Mouse (Mus musculus): ENCODE results near the gene Inpp5a. TPM values are rescaled to one million over a fixed set of nuclear protein-coding genes. Genes with fewer than 3 reads are reported as not detected.

Inpp5a gene
- polyA plus RNA-seq, 1 experiment from 2014 or later, result 22.4 TPM

DNA sequence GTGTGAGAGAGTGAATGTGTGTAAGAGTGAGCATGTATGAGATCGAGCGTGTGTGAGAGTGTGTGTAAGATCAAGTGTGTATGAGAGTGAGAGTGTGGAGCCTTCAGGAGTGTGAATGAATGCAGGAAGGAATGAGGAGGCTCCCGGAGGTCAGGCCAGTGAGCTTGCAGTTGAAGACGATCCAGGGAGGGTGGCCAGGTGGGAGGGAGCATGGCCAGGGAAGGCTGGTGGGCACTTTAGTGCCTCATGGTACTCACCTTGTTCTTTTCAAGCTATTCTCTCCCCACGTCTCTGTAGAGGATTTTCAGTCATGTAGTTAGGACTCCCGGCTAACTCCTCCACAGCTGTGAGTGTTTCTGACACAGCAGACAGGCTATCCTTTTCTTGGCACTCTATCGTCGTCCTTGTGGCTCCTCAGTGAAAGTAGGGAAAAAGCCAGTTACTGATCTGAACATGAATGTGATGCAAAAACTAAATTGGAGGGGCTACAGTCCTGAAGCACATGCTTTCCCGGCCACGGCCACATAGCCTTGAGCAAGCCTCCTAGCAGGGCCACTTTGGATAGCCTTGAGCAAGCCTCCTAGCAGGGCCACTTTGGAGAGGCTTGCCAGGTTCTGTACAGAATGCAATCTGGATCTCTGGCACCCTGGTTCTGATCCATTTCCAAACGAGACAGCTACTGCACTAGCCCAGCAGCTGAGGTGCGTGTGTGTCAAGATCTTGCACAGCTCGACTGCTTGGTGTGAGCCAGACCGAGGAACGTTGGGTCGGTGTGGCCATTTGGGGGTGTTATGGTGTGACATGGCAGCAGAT, 61.5 kb downstream of the Inpp5a start:
- no peak overlapping the region for H3K9ac ChIP-seq (ENCODE audit: low read length)
- no peaks in the 10 kb centered on the region for H3K9me3 ChIP-seq (ENCODE audit: control insufficient read depth, low read length)
- no peak for ATAC-seq (replicated peaks; ENCODE audit: low FRiP score)
- no peaks in the 10 kb centered on the region for H3K27me3 ChIP-seq (ENCODE audit: control insufficient read depth, insufficient read depth, low read length)
- no peak overlapping the region for H3K4me3 ChIP-seq (ENCODE audit: low read depth, low read length)
- H3K27ac ChIP-seq (ENCODE audit: low read depth, low read length), result no peak overlapping the region
- H3K4me1 ChIP-seq (replicated peaks; ENCODE audit: control insufficient read depth, insufficient read depth, low read length), result no peaks in the 10 kb centered on the region
- DNase-seq (ENCODE audit: low spot score), result no peak
- 89% methylated on average over 16 of the region's 16 CpGs for WGBS
- H3K4me2 ChIP-seq (ENCODE audit: low read depth, low read length, severe bottlenecking), result no peak overlapping the region
- no peaks in the 10 kb centered on the region for H3K36me3 ChIP-seq (ENCODE audit: control insufficient read depth, insufficient read depth, low read length)

DNA sequence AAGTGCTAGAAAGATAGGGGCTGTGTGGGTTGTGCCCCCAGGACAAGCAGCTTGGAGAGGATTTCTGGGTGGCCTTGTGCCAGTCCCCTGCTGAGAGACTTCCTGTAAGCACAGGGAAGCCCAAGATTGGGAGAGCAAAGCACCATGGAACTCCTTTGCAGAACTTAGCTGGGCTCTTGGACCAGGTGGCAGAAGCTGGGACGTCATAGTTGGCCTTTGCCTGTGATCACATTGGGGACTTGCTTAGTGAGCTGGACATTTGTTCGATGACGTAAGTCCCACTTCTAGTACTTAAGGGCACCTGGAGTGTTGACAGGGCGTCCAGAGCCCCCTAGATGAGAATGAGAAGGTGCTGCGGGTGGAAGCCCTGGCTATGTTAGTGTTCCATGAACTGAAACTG, 62.8 kb downstream of the Inpp5a start:
- H3K4me3 ChIP-seq (ENCODE audit: low read depth, low read length), result no peak overlapping the region
- H3K9me3 ChIP-seq (ENCODE audit: control insufficient read depth, low read length), result no peaks in the 10 kb centered on the region
- DNase-seq (ENCODE audit: low spot score) (no peak), ATAC-seq (replicated peaks; ENCODE audit: low FRiP score) (no peak)
- no peak overlapping the region for H3K4me2 ChIP-seq (ENCODE audit: low read depth, low read length, severe bottlenecking)
- no peaks in the 10 kb centered on the region for H3K4me1 ChIP-seq (replicated peaks; ENCODE audit: control insufficient read depth, insufficient read depth, low read length)
- no peak overlapping the region for H3K27ac ChIP-seq (ENCODE audit: low read depth, low read length)
- 86% methylated on average over 5 of the region's 5 CpGs for WGBS
- no peaks in the 10 kb centered on the region for H3K27me3 ChIP-seq (ENCODE audit: control insufficient read depth, insufficient read depth, low read length)
- no peaks in the 10 kb centered on the region for H3K36me3 ChIP-seq (ENCODE audit: control insufficient read depth, insufficient read depth, low read length)
- no peak overlapping the region for H3K9ac ChIP-seq (ENCODE audit: low read length)

DNA sequence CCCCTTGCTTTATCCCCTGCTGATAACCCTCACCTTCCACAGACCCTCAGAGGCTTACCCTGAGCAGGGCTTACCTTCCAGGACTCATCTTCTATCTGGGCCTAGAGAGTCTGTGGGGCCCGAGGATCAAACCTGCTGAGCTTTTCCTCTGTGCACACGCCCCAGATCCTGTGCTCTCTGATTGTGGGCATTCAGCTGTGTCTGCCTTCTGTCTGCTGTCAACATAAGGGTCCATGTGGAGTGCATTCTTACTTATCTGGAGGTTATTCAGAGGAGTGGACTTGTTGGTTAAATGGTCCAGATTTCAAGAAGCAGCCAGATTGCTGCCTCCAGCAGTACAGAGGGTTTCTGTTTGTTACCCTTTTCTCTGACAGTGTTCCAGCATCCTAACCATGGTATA, 63.3 kb downstream of the Inpp5a start:
- no peaks in the 10 kb centered on the region for H3K27me3 ChIP-seq (ENCODE audit: control insufficient read depth, insufficient read depth, low read length)
- 74% methylated on average over 2 of the region's 2 CpGs for WGBS
- no peaks in the 10 kb centered on the region for H3K4me1 ChIP-seq (replicated peaks; ENCODE audit: control insufficient read depth, insufficient read depth, low read length)
- H3K9me3 ChIP-seq (ENCODE audit: control insufficient read depth, low read length), result no peaks in the 10 kb centered on the region
- no peak overlapping the region for H3K9ac ChIP-seq (ENCODE audit: low read length)
- ATAC-seq (replicated peaks; ENCODE audit: low FRiP score) (no peak), DNase-seq (ENCODE audit: low spot score) (no peak)
- no peaks in the 10 kb centered on the region for H3K36me3 ChIP-seq (ENCODE audit: control insufficient read depth, insufficient read depth, low read length)
- H3K27ac ChIP-seq (ENCODE audit: low read depth, low read length), result no peak overlapping the region
- no peak overlapping the region for H3K4me3 ChIP-seq (ENCODE audit: low read depth, low read length)
- H3K4me2 ChIP-seq (ENCODE audit: low read depth, low read length, severe bottlenecking), result no peak overlapping the region

DNA sequence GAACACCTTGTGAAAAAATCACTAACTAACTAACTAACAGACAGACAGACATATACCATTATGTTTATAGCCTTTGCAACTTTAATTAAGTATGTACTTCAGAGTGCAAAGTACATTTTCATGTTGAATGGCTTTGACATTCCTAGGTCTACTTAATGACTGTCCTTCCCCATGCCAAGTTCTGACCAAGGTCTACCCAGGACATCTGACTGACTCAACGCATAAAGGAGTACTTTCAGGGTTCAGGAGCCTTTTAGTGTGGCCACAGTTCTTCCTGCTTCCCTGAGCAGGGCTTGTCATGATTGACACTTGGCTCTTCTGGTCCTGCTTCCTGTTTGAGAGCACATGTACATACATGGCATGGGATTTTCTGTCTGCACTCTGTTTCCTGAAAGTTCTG, 64.3 kb downstream of the Inpp5a start:
- H3K9ac ChIP-seq (ENCODE audit: low read length), result no peak overlapping the region
- no peak for DNase-seq (ENCODE audit: low spot score)
- H3K4me1 ChIP-seq (replicated peaks; ENCODE audit: control insufficient read depth, insufficient read depth, low read length), result no peaks in the 10 kb centered on the region
- no peaks in the 10 kb centered on the region for H3K27me3 ChIP-seq (ENCODE audit: control insufficient read depth, insufficient read depth, low read length)
- no peak for ATAC-seq (replicated peaks; ENCODE audit: low FRiP score)
- H3K4me2 ChIP-seq (ENCODE audit: low read depth, low read length, severe bottlenecking), result no peak overlapping the region
- WGBS, result 82% methylated on average over 1 of the region's 1 CpGs
- no peaks in the 10 kb centered on the region for H3K9me3 ChIP-seq (ENCODE audit: control insufficient read depth, low read length)
- no peak overlapping the region for H3K4me3 ChIP-seq (ENCODE audit: low read depth, low read length)
- no peaks in the 10 kb centered on the region for H3K36me3 ChIP-seq (ENCODE audit: control insufficient read depth, insufficient read depth, low read length)
- no peak overlapping the region for H3K27ac ChIP-seq (ENCODE audit: low read depth, low read length)

DNA sequence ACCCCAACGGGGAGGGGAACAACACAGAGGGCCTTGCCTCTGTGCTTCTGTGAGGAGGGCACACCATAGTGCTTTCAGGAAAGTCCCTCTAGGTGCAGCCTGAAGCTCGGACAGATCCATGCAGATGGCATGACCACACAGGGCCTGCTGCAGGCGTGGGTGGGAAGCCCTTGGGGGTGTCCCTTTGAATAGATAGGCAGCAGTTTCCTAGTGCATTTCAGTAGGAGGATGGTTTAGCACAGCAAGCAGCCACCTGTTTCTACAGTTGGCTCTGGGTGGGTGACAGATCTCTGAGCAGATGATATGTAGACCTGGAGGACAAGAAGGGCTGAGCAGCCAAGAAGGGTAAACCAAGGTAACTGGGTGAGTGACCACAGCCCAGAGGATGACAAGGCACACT, 65.4 kb downstream of the Inpp5a start:
- no peaks in the 10 kb centered on the region for H3K27me3 ChIP-seq (ENCODE audit: control insufficient read depth, insufficient read depth, low read length)
- H3K9me3 ChIP-seq (ENCODE audit: control insufficient read depth, low read length), result no peaks in the 10 kb centered on the region
- DNase-seq (ENCODE audit: low spot score), result no peak
- H3K4me1 ChIP-seq (replicated peaks; ENCODE audit: control insufficient read depth, insufficient read depth, low read length), result no peaks in the 10 kb centered on the region
- H3K4me2 ChIP-seq (ENCODE audit: low read depth, low read length, severe bottlenecking), result no peak overlapping the region
- WGBS, result 66% methylated on average over 3 of the region's 3 CpGs
- H3K9ac ChIP-seq (ENCODE audit: low read length), result no peak overlapping the region
- ATAC-seq (replicated peaks; ENCODE audit: low FRiP score), result no peak
- H3K27ac ChIP-seq (ENCODE audit: low read depth, low read length), result no peak overlapping the region
- no peak overlapping the region for H3K4me3 ChIP-seq (ENCODE audit: low read depth, low read length)
- no peaks in the 10 kb centered on the region for H3K36me3 ChIP-seq (ENCODE audit: control insufficient read depth, insufficient read depth, low read length)

DNA sequence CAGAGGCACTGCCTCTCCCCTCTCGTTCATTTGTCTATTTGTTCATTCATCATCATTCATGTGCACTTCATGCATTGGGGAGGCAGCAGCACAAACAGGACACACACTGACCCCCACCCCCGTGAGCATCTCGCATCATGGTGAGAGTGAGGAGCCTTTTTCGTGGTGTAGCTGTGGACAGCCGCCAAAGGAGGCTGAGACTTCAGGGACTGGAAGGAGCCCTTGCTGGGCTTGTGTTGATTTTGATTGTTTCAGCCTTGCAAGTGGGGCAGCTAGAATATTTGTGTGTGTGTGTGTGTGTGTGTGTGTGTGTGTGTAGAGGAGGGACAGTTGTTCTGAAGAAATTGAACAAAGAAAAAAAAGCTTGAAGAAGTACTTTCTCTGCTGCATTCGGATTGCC, 67.8 kb downstream of the Inpp5a start:
- no peaks in the 10 kb centered on the region for H3K36me3 ChIP-seq (ENCODE audit: control insufficient read depth, insufficient read depth, low read length)
- no peak overlapping the region for H3K4me3 ChIP-seq (ENCODE audit: low read depth, low read length)
- DNase-seq (ENCODE audit: low spot score) (no peak), ATAC-seq (replicated peaks; ENCODE audit: low FRiP score) (no peak)
- no peaks in the 10 kb centered on the region for H3K4me1 ChIP-seq (replicated peaks; ENCODE audit: control insufficient read depth, insufficient read depth, low read length)
- no peak overlapping the region for H3K9ac ChIP-seq (ENCODE audit: low read length)
- H3K4me2 ChIP-seq (ENCODE audit: low read depth, low read length, severe bottlenecking), result no peak overlapping the region
- WGBS, result 81% methylated on average over 6 of the region's 6 CpGs
- no peaks in the 10 kb centered on the region for H3K9me3 ChIP-seq (ENCODE audit: control insufficient read depth, low read length)
- H3K27ac ChIP-seq (ENCODE audit: low read depth, low read length), result no peak overlapping the region
- H3K27me3 ChIP-seq (ENCODE audit: control insufficient read depth, insufficient read depth, low read length), result no peaks in the 10 kb centered on the region

DNA sequence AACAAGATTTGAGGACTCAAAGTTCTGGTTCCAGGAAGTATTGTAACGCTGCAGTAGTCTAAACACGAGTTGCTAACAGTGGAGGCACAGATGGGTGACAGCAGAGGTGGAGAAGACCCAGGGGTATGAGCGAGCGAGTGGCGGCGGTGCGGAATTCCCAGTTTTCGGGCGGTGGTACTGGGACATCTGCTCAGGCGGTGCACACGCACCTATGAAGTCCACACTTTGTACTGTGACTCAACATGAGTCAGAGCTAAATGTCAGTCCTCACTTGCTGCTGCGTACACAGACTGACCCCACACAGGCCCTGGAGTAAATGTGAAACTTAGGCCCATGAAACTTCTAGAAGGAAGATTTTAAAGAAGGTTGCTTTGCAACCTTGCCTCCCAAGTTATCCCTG, 72.4 kb downstream of the Inpp5a start:
- Histone ChIP-seq H3K4me2 (ENCODE audit: low read depth, low read length, severe bottlenecking) (no peak overlapping the region), H3K36me3 (ENCODE audit: control insufficient read depth, insufficient read depth, low read length) (no peaks in the 10 kb centered on the region), H3K4me1 (replicated peaks; ENCODE audit: control insufficient read depth, insufficient read depth, low read length) (no peaks in the 10 kb centered on the region), H3K9ac (ENCODE audit: low read length) (no peak overlapping the region), H3K4me3 (ENCODE audit: low read depth, low read length) (no peak overlapping the region), H3K27ac (ENCODE audit: low read depth, low read length) (no peak overlapping the region), H3K27me3 (ENCODE audit: control insufficient read depth, insufficient read depth, low read length) (no peaks in the 10 kb centered on the region), H3K9me3 (ENCODE audit: control insufficient read depth, low read length) (no peaks in the 10 kb centered on the region)
- ATAC-seq (replicated peaks; ENCODE audit: low FRiP score) (no peak), DNase-seq (ENCODE audit: low spot score) (no peak)
- WGBS, result 92% methylated on average over 12 of the region's 12 CpGs

DNA sequence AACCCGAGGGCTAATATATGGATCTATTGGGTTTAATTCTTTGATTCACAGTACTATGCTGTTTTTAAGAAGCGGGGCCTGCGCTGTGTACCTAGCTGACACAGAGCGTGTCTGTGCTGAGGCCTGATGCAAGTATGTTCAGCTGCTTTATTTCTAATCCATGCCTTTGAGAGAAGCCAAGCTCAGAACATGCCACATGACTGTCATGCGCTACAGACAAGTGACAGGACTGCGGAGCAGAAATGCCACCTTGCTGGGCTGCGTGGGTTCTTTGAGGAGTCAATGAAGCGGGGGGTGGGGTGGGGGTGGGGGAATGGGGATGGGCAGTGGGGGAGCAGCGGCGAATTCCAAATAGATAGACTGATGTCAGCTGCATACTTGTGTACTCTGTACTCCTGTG, 73.2 kb downstream of the Inpp5a start:
- H3K4me3 ChIP-seq (ENCODE audit: low read depth, low read length), result no peak overlapping the region

DNA sequence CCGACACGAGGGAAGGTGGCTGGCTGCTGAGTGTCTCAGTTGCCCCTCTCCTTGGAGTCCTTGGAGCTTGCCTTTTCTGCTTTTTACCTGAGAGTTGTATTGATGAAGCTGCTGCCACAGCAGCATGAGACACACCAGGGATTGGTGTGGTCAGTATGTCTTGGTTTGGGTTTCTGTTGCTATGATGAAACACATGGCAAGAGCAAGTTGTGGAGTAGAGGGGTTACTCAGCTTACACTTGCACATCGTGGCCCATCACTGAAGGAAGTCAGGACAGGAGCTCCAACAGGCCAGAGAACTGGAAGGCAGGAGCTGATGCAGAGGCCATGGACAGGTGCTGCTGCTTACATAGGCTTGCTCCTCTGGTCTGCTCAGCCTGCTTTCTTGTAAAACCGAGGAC, 76.6 kb downstream of the Inpp5a start:
- no peaks in the 10 kb centered on the region for H3K9me3 ChIP-seq (ENCODE audit: control insufficient read depth, low read length)

More for the DNA sequence above, 73.2 kb downstream of the Inpp5a start:
- ATAC-seq (replicated peaks; ENCODE audit: low FRiP score), result no peak
- Histone ChIP-seq H3K9ac (ENCODE audit: low read length) (no peak overlapping the region), H3K36me3 (ENCODE audit: control insufficient read depth, insufficient read depth, low read length) (no peaks in the 10 kb centered on the region), H3K27ac (ENCODE audit: low read depth, low read length) (no peak overlapping the region), H3K9me3 (ENCODE audit: control insufficient read depth, low read length) (no peaks in the 10 kb centered on the region), H3K4me1 (replicated peaks; ENCODE audit: control insufficient read depth, insufficient read depth, low read length) (0 out of 2 replicates have a peak, but pooled peaks cover 2% of the 10 kb centered on the region), H3K27me3 (ENCODE audit: control insufficient read depth, insufficient read depth, low read length) (no peaks in the 10 kb centered on the region), H3K4me2 (ENCODE audit: low read depth, low read length, severe bottlenecking) (no peak overlapping the region)
- WGBS, result 88% methylated on average over 10 of the region's 10 CpGs
- DNase-seq (ENCODE audit: low spot score), result no peak

More for the DNA sequence above, 76.6 kb downstream of the Inpp5a start:
- Histone ChIP-seq H3K4me1 (replicated peaks; ENCODE audit: control insufficient read depth, insufficient read depth, low read length) (peaks cover 2% of the 10 kb centered on the region; the same call in 1 of the 2 replicates), H3K9ac (ENCODE audit: low read length) (no peak overlapping the region), H3K36me3 (ENCODE audit: control insufficient read depth, insufficient read depth, low read length) (no peaks in the 10 kb centered on the region), H3K27me3 (ENCODE audit: control insufficient read depth, insufficient read depth, low read length) (no peaks in the 10 kb centered on the region), H3K27ac (ENCODE audit: low read depth, low read length) (no peak overlapping the region), H3K4me3 (ENCODE audit: low read depth, low read length) (no peak overlapping the region), H3K4me2 (ENCODE audit: low read depth, low read length, severe bottlenecking) (no peak overlapping the region)
- no peak for ATAC-seq (replicated peaks; ENCODE audit: low FRiP score)
- WGBS, result 91% methylated on average over 4 of the region's 4 CpGs
- no peak for DNase-seq (ENCODE audit: low spot score)

All from forebrain, embryonic 11.5 days (tissue).